11 mouse cellular contexts compared by ENCODE assay signal in genomic region chr11:110053681-110054080, GRCm38 (mm10).
"Had no signal": no experiment of that assay in that cellular context is flagged by ENCODE, and none has a peak within 500 bp of the region (broad histone marks: within the 10 kb centered on the region; RNA-seq: fewer than 3 reads in every experiment).

No protein-coding gene starts in this region.

- DNase-seq: gastrocnemius, postnatal 25 days; heart, adult 18-20 months; heart, postnatal 10 days; heart, postnatal 4 days; kidney, adult 18-20 months; kidney, adult 8-10 months; kidney, postnatal 10 days; kidney, postnatal 25 days; kidney, postnatal 4 days; liver; liver, embryonic 13.5 days had no signal
